Mouse (Mus musculus): ENCODE measurements around the gene Klhl23.
"Not testable (repeated sequence)": the region's sequence is repeated elsewhere in the genome, so short reads cannot be mapped to it uniquely, and the experiment has no call there.

Gene Klhl23

DNA sequence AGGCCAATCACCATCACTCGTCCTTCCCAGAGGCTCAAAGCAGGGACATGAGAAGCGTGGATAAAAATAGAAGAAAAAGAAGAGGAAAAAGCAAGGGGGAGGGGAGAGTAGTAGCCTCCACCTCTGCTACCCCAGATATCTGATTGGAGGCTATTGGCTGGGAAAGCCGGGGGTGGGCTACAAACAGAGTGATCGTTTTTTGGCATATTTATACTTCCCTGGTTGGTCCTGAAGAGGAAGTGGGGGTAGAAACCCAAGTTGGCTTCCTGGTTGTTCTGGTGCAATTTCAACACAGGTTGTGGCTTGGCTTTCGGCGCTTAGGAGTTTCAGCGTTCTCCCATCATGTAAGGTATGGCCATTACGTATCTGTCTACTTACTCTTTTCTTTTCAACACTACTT is at the start of gene Klhl23:
Klhl23 (plus strand) TSS at position 234 of the 400 bp plus-strand sequence.
- DNase-seq (ENCODE audit: low read depth, low spot score) = no peak

DNA sequence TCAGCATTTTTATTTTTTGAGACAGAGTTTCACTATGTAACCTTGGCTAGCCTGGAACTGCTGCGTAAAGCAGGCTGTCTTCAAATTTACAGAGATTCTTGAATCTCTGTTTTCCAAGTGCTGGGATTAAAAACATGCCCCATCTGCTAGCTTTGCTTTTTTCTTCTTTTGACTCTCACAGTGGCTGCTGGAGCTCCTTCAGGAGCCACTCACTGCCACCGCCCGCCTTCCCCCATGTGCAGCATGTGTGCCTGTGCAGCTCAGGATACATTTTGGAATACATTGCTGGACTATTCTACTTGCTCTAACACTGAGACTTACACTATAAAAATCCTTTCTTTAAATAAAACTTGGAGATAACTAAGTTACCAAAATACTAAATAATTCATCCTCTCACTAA is 48.4 kb upstream of the Klhl23 start:
- DNase-seq (ENCODE audit: low read depth, low spot score) = no peak

DNA sequence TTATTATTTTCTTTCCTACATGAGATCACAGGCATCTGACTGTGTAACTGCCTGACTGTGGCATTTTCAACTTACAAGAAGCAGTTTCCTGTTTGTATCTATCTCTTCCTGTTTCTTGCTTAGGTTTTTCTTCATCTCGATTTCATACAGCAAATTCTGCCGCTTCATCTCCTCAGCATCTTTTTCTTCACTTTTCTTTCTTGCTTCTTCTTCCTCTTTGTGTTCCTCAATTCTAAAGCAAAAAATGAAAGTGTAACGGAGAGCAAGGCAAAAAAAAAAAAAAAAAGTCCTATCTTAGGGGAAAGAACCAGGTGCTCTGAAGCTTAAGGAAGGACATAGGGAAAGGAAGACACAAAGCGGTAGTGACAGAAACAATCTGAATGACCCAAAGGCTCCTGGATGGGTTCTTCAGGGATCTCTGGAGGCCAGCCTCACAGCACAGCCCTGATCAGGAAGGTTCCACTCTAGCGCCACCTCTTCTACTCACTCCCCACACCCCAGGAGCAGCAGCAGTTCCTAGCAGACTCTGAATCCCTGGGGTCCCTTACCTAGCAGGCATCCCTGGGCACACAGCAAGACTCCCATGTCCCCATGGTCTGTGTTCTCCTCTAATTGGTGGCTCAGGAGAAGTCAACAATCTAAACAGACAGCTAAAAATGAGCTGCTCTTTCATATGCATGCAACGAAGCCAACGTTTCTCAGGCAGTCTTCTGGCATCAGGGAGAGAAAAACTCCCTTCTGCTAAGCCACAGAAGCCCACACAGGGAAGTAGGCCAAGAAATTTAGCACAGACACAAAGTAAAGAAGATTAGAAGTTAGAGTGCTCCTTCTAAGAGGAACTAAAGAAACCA is 43.5 kb upstream of the Klhl23 start:
- no peak for DNase-seq (ENCODE audit: low read depth, low spot score)

DNA sequence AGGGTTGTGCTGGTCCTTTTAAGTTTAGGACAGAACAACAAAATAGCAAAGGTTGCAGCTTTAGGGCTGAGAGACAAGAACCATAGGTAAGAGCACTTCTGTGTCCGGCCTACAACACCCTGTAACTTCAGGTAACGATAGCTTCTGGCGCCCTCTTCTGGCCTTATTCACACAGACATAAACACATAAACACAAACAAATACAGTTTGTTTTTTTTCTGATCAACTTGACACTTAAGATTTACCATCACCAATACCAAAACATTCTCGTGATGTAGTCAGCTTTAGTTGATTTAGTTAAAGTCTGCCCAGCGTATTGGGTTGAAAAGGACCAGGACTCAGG is 42.9 kb upstream of the Klhl23 start:
- no peak for DNase-seq (ENCODE audit: low read depth, low spot score)

GRCm38 (mm10) chr2:69788974-69789373 is 32.8 kb upstream of the Klhl23 start:
- no peak for DNase-seq (ENCODE audit: low read depth, low spot score)

GRCm38 (mm10) chr2:69789429-69790069 is 32.2 kb upstream of the Klhl23 start, which contains the start of the genes Ccdc173 and Phospho2:
TSS of gene Ccdc173 (minus strand) at chr2:69789575.
TSS of gene Phospho2 (plus strand) at chr2:69789623.
- peak; percentile 92 for DNase-seq (ENCODE audit: low read depth, low spot score)

GRCm38 (mm10) chr2:69790285-69790684 is 31.5 kb upstream of the Klhl23 start:
- peak; percentile 86 for DNase-seq (ENCODE audit: low read depth, low spot score)

- DNase-seq (ENCODE audit: low read depth, low spot score) = no peak
These were observed 31.0 kb upstream of the Klhl23 start for GRCm38 (mm10) chr2:69790722-69791121.

DNA sequence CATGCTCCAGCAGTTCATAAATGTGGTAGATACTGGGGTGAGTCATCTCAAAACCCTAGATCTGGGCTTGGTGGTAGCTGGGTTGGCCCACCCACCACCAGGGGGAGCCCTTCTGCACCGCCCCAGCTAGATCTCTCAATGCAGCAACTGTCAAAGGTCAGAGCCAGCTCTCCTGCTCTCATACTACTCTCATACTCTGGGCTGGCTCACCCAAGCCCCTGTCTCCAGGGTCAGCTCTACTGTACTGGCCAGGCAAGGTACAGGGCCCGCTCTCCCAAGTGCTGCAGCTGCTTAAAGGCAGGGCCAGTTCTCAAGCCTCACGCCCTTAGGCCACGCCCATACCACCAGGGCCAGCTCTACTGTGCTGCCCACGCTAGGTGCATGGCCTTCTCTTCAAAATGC is 18.8 kb upstream of the Klhl23 start:
- no peak for DNase-seq (ENCODE audit: low read depth, low spot score)

- no peak for DNase-seq (ENCODE audit: low read depth, low spot score)
These were observed 18.0 kb upstream of the Klhl23 start for GRCm38 (mm10) chr2:69803756-69804155.

- not testable (repeated sequence) for DNase-seq (ENCODE audit: low read depth, low spot score)
These were observed 17.1 kb upstream of the Klhl23 start for GRCm38 (mm10) chr2:69804663-69805062.

DNA sequence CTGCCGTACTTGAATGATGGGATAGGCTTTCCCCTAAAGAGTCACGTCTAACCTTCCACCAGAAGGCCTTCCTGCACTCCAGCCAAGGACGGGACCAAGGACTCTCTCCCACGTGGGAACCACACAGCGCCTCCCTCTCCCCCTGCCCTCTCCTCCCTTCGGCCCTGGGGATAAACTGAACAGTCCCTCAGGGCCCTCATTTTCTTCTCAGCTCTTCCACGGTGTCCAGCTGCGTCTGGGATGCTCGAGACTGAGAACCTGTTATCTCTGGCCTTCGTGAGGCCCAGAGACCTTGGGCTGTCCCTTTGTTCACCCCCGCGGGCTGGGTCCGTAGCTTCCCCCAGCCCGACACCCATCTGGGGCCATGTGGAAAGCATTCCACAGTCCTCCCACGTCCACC is 11.6 kb upstream of the Klhl23 start:
- DNase-seq (ENCODE audit: low read depth, low spot score) = no peak

GRCm38 (mm10) chr2:69811349-69811748 is 10.4 kb upstream of the Klhl23 start:
- DNase-seq (ENCODE audit: low read depth, low spot score) = not testable (repeated sequence)

GRCm38 (mm10) chr2:69816575-69816974 is 5.2 kb upstream of the Klhl23 start:
- no peak for DNase-seq (ENCODE audit: low read depth, low spot score)

DNA sequence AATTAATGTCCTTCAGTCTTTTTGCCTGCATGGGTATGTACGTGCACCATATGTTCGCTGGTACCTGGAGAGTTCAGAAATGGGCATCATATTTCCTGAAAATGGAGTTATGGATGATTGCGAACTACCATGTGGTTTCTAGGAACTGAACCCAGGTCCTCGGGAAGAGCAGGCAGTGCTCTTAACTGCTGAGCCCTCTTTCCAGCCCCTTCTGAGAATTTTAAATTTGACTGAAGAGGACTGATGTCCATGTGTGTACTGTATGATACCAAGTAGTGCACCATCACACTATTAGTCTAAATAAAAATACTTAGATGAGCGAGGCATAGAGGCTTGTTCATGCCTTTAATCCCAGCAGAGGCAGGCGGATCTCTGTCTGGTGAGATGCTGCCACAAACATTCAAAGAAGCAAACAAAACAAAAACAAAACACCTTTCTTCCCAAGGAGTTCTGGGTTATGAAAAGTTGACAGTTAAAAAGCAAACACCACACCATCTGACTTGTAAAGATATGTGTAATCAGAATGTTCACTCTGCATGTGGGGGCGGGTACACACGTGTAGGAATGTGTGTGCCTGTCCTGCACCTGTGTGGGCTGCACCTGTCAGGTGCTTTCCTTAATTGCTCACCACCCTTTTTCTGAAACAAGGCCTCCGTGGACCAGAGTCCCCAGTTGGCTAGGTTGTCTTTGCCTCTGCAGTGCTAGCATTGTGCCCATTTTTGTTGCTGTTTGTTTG is 3.2 kb upstream of the Klhl23 start:
- no peak for DNase-seq (ENCODE audit: low read depth, low spot score)

DNA sequence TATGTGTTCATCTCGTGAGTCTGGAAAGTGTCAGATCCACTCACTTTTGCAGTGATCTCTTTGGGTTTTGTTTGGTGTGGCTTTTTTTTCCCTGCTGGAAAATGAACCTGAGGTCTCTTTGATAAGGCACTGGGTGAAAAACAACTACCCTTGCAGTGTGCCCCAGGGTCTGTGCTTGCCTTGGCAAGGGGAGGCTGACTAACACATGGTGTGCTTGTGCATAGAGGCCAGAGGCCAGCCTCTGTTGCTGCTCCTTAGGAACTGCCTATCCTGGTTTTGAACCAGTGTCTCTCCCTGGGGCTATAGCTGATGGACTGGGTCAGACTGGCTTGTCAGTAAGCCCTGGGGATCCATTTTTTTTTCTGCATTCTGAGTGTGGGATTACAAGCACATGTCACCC is 1.5 kb upstream of the Klhl23 start:
- DNase-seq (ENCODE audit: low read depth, low spot score) = no peak

GRCm38 (mm10) chr2:69822361-69823128 is 801 bp downstream of the Klhl23 start:
- DNase-seq (ENCODE audit: low read depth, low spot score) = peak; percentile 22

GRCm38 (mm10) chr2:69823129-69823677 is 1.5 kb downstream of the Klhl23 start:
- peak; percentile 22 for DNase-seq (ENCODE audit: low read depth, low spot score)

DNA sequence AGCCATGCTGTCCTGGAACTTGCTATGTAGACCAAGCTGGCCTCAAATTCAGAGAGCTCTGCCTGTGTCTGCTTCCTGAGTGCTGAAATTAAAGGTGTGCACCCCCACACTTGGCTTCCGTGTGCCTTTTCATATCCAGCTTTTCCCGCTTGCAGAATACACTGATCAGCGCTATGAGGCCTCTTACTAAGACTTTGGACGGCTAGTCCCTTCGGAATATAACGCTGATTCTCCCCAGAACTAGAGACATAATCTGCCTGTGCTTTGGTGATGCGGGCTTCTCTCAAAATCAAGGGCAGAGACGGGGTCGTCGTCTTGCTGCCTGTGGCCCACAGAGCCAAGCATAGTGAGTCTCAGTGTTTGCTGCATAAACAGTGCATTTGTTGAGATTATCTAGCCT is 4.2 kb downstream of the Klhl23 start:
- DNase-seq (ENCODE audit: low read depth, low spot score) = no peak

- no peak for DNase-seq (ENCODE audit: low read depth, low spot score)
These were observed 4.6 kb downstream of the Klhl23 start for GRCm38 (mm10) chr2:69826380-69826779.

GRCm38 (mm10) chr2:69828031-69828430 is 6.3 kb downstream of the Klhl23 start:
- DNase-seq (ENCODE audit: low read depth, low spot score) = no peak

Data from WW6 (cell line).